Comparison of ENCODE assay signal across 9 mouse cellular contexts in the genomic region with DNA sequence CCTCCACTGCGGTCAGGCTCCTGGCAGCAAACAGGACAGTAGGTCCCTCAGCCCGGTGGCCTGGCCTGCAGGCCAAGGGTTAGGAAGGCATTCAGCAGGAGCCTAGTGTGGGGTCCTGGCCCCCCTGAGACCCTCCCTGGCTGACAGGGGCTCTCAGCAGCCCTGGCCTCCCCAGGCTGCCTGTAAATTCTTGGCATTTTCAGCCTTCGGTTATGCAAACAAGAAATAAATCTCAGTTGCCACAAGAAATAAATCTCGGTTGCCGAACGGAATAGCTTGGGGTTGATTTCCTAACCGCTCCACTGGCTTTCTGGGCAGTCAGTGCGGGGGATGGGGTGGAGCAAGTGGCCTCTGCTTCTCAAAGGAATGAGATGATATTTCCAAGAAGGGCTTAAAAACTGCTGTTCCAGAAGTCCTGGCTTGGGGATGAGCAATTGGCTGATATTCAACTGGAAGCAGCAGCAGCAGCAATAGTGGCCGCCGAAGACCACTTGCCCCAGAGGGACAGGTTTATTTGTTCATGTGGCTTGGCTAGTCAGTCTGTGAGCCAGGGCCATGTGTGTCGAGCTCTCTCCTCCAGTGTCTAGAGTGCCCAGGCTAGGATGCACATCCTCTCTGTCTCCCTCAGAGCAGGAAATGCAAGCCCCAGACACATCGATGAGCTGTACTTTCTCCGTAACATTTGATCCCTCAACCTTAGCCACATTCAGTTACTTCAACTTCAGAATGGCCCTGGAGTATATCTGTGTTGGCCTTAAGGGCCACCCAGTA. TPM values are rescaled to one million over a fixed set of nuclear protein-coding genes. Genes with fewer than 3 reads are reported as not detected.
DNase-seq lines count a peak whose midpoint lies in the region; ATAC-seq lines count a peak whose summit lies in the region.
"Had no signal": no experiment of that assay in that cellular context is flagged by ENCODE, and none has a peak within 500 bp of the region (broad histone marks: within the 10 kb centered on the region; RNA-seq: fewer than 3 reads in every experiment).

No protein-coding gene starts in this region.

- no peak overlapping the region for H3K4me3 ChIP-seq in hindbrain, embryonic 11.5 days (ENCODE audit: low read depth, low read length)
- no peak overlapping the region for H3K4me3 ChIP-seq in hindbrain, embryonic 16.5 days (ENCODE audit: low read length)
- H3K4me3 ChIP-seq: limb, embryonic 15.5 days had no signal

- no peak overlapping the region for H3K9ac ChIP-seq in hindbrain, embryonic 11.5 days (ENCODE audit: low read depth, low read length)
- H3K9ac ChIP-seq in hindbrain, embryonic 16.5 days (ENCODE audit: low read depth, low read length), result no peak overlapping the region
- H3K9ac ChIP-seq: limb, embryonic 15.5 days had no signal

- no peaks in the 10 kb centered on the region for H3K36me3 ChIP-seq in hindbrain, embryonic 11.5 days (ENCODE audit: control insufficient read depth, insufficient read depth, low read length)
- H3K36me3 ChIP-seq in hindbrain, embryonic 16.5 days (ENCODE audit: control insufficient read depth, insufficient read depth, low read length), result no peaks in the 10 kb centered on the region
- H3K36me3 ChIP-seq: limb, embryonic 15.5 days had no signal

- H3K9me3 ChIP-seq in hindbrain, embryonic 11.5 days (ENCODE audit: control insufficient read depth, low read length), result no peaks in the 10 kb centered on the region
- H3K9me3 ChIP-seq in hindbrain, embryonic 16.5 days (ENCODE audit: control insufficient read depth, low read length), result no peaks in the 10 kb centered on the region
- H3K9me3 ChIP-seq: limb, embryonic 15.5 days had no signal

- H3K27ac ChIP-seq in hindbrain, embryonic 11.5 days (ENCODE audit: low read depth, low read length), result no peak overlapping the region
- H3K27ac ChIP-seq in hindbrain, embryonic 16.5 days (ENCODE audit: low read depth, low read length), result no peak overlapping the region
- H3K27ac ChIP-seq: limb, embryonic 15.5 days had no signal

- no peak overlapping the region for H3K4me2 ChIP-seq in hindbrain, embryonic 11.5 days (replicated peaks; ENCODE audit: low read depth, low read length)
- H3K4me2 ChIP-seq in hindbrain, embryonic 16.5 days (ENCODE audit: low read length), result no peak overlapping the region
- H3K4me2 ChIP-seq: limb, embryonic 15.5 days had no signal

- WGBS in hindbrain, embryonic 11.5 days, result 68% methylated on average over 13 of the region's 13 CpGs
- WGBS in hindbrain, embryonic 16.5 days, result 55% methylated on average over 13 of the region's 13 CpGs

- no peaks in the 10 kb centered on the region for H3K27me3 ChIP-seq in hindbrain, embryonic 11.5 days (ENCODE audit: control insufficient read depth, insufficient read depth, low read length)
- H3K27me3 ChIP-seq in hindbrain, embryonic 16.5 days (replicated peaks; ENCODE audit: control insufficient read depth, insufficient read depth, low read length), result no peaks in the 10 kb centered on the region
- H3K27me3 ChIP-seq: limb, embryonic 15.5 days had no signal

- ATAC-seq in hindbrain, embryonic 11.5 days (ENCODE audit: low FRiP score), result no peak
- no peak for ATAC-seq in hindbrain, embryonic 16.5 days

- DNase-seq in hindbrain, embryonic 11.5 days (ENCODE audit: low spot score), result peak; percentile 19
- DNase-seq in embryo, embryonic 9.5 days (ENCODE audit: extremely low spot score), result peak; percentile 38
- DNase-seq in kidney, adult 11 months, result peak; percentile 59
- DNase-seq in lung, postnatal 25 days (ENCODE audit: low spot score), result peak; percentile 37
- DNase-seq in testis, postnatal 14 days (ENCODE audit: low spot score), result no peak
- no peak for DNase-seq in frontal cortex, postnatal 10 days (ENCODE audit: low spot score in 2 of 2)
- no peak for DNase-seq in thymus, postnatal 4 days

- H3K4me1 ChIP-seq in hindbrain, embryonic 11.5 days (replicated peaks; ENCODE audit: control insufficient read depth, insufficient read depth, low read length), result no peaks in the 10 kb centered on the region
- peaks cover 6% of the 10 kb centered on the region for H3K4me1 ChIP-seq in hindbrain, embryonic 16.5 days (ENCODE audit: control insufficient read depth, insufficient read depth, low read depth, low read length)

RNA-seq across cellular contexts. Expression of a gene that starts 5.2 kb away (rescaled TPM):
- 0.14 and 0.23 TPM in 2 replicates for polyA plus RNA-seq in hindbrain, embryonic 11.5 days (2014; fragmentation: Nextera tagmentation; extraction: Ambion mirVana)
- 0.36 and 0.46 TPM in 2 replicates for polyA plus RNA-seq in hindbrain, embryonic 16.5 days (2015; fragmentation: Nextera tagmentation; extraction: Ambion mirVana)

Comparison
In these comparisons a context has a peak if more than half of its experiments do, and no peak if none do; other contexts are left out.
1. DNase-seq: peak in hindbrain, embryonic 11.5 days (single experiment), embryo, embryonic 9.5 days (single experiment), kidney, adult 11 months (single experiment) and lung, postnatal 25 days (single experiment); none in testis, postnatal 14 days (single experiment), frontal cortex, postnatal 10 days (0 of 2) and thymus, postnatal 4 days (single experiment).